Mouse (Mus musculus): ENCODE results near the gene Gpr160.

DNA sequence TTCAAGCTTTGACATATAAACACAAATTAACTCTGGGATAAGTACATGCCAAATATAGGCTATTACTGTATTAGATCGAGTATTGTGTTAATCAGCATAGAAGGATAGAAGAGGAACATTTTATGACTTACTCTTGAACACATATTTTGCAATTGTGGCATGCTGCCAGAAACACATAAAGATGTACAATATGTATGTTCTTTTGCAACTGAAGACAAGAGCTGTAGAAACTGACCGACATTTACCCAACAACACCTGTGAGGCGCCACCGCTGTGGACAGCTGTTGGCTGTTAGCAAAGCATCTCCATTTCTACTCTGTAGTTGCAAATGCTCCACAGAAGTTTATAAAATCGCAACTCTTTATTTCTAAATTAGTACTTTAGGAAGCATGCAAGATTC lies 29.7 kb upstream of the Gpr160 start:
- TF ChIP-seq GATA1 (IDR thresholded peaks at IDR 0.05; ENCODE audit: borderline replicate concordance, low read length) (no peak), FLI1 (IDR thresholded peaks at IDR 0.05; ENCODE audit: low read length) (no peak)
